Mouse (Mus musculus) layer of hippocampus, postnatal 25 days (tissue): ENCODE measurements around the gene Dpm3. TPM values are rescaled to one million over a fixed set of nuclear protein-coding genes. Genes with fewer than 3 reads are reported as not detected.
A peak's percentile ranks its signal among the peaks of the same experiment; 100 is the strongest.
"Not testable (repeated sequence)": the region's sequence is repeated elsewhere in the genome, so short reads cannot be mapped to it uniquely, and the experiment has no call there.

ENCODE experiments used
- DNase-seq, 2 experiments: peaks; one replicate each; pipeline ENCODE4 v3.0.0; 2022; ENCODE audit warnings: mixed read lengths in 2 of 2, low spot score in 1 of 2; ENCODE audit errors: extremely low spot score in 1 of 2
- total RNA-seq, 2 experiments: library from RNA; stranded (reverse); gene quantifications; 2 replicates each; pipeline ENCODE4 v1.2.3; 2021

Dpm3 gene
- 10 to 100 TPM; 51.1 to 71.0 TPM for total RNA-seq

DNA sequence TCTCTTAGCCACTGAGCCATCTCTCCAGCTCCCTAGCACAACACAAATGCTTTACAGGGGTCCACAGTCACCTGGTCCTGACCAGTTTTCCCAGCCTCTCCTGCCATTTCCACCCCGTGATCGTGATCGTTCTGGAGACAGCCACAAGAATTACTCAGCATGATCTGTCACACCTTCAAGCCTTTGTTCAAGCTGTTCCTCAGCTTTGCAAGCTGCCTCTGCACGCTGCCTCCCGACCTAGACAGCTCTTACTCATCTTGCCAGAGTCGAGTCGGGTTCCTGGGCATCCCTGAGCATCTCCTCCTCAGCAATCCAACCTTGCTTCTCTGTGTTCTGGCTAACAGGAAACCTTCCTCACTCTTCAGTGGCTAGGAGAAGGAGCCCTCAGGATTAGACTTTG is at the start of gene Dpm3:
Dpm3 (plus strand) TSS at position 283 of the 400 bp plus-strand sequence.
- DNase-seq, result no peak

DNA sequence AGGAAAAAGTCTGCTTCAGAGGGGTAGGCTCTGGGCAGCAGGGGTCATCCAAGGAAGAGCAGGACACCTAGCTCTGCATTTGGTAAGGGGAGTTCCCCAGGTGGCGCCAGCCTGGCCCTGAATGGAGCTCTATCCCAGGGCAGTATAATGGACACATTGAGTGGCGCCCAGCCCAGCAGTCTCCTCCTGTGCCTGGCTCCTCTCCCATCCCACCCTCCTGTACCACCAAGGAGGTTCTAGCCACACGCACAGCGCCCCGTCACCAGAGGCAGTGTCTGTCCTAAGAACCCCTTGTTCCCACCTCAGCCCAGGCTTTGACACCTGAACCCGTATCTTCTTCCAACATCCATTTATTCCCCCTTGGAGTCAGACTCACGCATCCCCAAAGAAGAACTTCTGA is 49.4 kb upstream of the Dpm3 start:
- no peak for DNase-seq

DNA sequence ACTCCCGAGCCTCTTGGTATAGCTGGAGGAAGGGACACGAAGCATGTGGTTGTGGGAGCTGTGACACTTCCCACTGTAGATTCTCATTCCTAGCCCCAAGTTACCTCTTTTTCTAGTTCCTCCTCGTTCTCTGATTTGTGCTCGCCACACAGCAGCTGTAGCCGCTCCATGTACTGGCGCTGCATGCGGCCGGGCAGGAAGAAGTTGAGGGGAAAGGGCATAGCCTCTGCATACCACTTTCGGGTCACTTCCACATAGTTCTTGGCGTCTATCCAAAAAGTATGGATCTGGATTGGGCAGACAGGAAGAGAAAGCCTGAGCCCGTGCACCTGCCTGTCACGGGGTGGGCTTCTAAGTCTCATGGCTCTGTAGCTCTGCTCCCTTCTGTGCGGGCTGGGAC is 49.0 kb upstream of the Dpm3 start:
- no peak for DNase-seq

DNA sequence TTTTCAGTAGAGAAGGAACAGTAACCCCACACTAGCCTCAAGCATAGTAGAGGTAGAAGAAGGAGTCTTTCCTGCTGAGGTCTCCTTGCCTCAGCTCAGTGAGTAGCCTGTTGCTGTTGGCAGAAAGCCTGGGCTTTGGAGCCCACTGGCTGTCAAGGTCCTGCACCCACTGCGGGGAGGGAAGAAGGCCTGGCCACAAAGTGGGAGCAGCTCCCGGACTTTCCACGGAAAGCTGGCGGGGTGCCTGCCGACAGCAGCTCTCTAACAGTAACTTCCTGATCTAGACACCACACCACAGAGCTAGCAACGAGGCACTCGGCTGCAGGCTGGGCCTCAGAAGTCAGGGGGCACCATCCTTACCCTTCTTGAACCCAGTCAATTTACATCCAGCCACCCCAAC is 48.4 kb upstream of the Dpm3 start:
- no peak for DNase-seq

DNA sequence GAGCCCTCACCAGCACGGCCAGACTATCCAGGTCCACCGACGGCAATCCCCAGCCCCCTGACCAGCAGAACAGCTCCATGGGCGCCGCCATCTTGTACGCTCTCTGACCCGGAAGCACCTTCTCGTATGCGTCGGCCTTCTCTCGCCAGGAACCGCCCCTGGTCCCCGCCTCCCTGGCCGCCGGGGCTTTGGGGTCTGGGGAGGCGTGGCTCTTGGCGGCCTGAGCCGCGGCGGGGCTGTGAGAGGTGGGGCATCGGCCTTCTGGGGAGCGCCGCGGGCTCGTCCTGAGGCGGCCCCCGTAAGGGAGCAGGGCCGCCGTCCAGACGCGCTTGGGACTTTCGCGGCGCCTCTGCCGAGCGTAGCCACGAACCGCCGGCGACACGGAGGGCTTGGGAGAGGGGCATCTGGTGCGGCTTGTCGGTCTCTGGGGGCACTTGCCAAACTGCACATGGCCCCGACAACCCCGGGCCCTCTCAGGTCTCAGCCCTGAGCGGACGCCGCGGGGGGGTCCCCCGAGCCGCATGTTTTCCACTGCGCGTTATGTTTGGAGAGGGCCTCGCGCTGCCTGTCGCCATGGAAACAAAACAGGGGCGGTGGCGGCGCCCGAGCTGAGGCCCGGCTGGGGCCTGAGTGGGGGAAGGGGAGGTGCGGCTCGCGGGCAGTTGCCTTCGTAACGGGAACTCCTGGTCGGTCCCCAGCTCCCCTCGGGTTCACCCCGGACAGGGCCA is 45.2 kb upstream of the Dpm3 start:
- DNase-seq, result peak; percentile 80 to 88

DNA sequence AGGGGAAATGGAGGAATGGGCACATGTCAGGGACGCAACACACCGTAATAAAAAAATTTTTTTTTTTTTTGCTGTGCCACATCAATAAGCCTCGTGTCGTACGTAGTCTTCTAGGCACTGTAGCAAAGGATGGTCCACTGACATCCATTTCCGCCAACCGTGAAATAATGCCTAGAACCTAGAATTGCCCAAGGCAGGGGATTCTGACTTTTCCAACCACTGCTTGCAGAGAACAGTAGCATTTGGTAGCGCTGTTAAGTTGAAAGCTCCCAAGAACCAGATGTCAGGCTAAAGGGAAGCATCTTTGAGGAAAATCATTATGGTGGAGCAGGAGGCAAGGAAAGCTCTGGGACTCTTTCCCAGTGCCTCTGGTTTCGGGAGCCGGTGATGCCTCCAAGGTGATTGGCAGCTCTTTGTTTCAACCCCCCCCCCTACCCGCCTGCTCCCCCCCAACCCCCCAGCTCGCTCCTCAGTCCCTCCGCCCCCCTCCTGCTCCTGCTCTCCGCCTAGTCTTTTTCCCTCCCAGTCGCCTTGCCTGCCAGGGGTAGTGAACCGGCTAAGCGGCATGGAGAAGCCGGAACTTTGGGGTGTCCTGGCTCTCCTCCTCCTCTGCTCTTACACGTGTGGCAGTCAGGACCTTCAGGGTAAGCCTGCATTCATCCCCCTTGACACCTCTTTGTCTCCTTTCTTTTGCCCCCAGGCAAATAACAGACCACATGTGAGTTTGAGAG is 44.3 kb upstream of the Dpm3 start, which contains the start of gene Thbs3:
Thbs3 (plus strand) TSS at position 500 of the 731 bp plus-strand sequence.
- DNase-seq, result no peak

DNA sequence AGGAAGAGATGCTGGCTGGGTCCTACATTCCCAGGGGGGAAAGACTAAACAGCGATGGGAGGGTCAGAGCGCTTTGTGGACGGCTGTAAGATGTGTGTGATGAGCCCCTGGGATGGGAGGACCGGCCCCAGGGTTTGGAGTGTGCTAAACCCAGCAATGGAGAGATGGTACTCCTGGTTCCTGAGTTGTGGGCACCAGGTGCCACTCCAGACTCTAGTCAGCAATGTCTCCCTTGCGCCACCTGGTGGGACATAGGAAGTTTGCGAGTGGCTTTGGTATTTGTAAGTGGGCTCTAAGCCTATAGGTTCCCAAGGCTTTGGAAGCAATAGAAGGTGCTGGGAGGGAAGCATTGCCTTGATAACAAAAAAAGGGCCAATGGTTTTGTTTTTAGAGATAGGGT is 43.3 kb upstream of the Dpm3 start:
- DNase-seq, result peak; percentile 75 to 87

DNA sequence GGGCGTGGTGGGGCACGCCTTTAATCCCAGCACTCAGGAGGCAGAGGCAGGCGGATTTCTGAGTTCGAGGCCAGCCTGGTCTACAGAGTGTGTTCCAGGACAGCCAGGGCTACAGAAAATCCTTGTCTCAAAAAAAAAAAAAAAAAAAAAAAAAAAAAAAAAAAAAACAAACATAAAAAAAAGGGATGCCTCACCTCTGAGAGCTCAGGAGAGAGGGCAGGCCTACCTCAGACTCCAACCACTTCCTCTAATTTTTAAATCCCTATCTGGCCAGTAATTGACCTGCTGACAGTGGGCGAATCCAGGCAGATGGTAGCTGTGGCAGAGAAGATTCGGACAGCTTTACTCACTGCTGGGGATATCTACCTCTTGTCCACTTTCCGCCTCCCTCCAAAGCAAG is 42.8 kb upstream of the Dpm3 start:
- not testable (repeated sequence) for DNase-seq

DNA sequence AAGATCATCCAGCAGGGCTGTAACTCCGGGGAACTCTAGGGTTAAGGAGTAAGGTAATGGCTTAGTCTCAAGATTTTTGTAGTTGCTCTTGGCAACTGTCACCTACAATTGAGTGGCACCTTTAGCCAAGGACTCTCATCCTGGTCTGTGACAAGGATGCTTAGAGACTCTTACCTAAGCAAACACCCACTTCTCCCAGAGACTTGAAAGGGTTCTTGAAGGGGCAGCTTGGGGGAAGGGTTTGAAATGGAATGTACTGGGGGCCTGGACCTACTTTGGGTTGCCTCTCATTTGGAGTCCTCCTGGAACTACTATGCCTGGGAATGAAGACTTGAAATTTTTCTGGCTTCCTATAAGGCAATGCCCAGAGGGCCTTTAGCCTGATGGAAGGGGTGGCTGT is 40.9 kb upstream of the Dpm3 start:
- DNase-seq, result no peak

DNA sequence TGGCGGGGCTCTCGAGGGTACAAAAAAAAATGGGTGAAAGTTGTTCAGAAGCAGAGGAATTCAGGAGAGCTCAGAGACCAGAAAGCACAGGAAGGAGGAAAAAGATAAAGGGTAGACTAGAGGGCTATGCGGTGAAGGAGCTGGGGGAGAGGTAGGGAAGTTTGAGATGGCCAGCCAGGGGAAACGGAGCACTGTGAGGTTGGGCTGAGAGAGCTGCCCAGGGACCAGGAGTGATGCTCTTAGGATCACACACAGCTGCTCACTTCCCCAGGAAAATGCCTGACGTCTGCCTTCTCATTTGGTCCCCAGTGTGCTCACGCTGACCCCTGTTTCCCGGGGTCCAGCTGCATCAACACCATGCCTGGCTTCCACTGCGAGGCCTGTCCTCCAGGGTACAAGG is 39.6 kb upstream of the Dpm3 start:
- no peak for DNase-seq

DNA sequence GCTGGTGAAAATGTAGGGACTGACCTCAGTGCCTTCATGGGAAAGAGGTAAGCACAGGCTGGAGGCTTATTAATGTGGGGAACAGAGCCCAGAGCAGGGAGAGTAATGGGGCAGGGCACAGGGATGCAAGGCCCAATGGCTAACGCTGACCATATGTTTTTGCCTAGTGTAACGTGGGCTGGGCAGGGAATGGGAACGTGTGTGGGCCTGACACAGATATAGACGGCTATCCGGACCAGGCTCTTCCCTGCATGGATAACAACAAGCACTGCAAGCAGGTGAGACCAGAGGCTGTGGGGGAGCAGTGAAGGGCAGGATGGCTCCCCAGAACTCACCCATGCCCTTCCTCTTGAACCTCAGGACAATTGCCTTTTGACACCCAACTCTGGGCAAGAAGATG is 38.0 kb upstream of the Dpm3 start:
- DNase-seq, result no peak

DNA sequence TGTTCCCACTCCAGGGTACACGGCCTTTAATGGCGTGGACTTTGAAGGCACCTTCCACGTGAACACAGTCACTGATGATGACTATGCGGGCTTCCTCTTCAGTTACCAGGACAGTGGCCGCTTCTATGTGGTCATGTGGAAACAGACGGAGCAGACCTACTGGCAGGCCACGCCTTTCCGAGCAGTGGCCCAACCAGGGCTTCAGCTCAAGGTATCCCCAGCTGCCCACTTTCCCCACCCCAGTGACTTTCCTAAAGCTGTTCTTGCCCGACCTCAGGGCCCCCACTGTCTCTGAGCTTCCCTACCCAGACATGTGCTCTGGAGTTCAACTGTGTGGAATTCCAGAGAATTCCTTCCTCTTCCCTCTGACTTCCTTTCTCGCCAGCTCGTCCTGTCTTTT is 34.4 kb upstream of the Dpm3 start:
- no peak for DNase-seq

DNA sequence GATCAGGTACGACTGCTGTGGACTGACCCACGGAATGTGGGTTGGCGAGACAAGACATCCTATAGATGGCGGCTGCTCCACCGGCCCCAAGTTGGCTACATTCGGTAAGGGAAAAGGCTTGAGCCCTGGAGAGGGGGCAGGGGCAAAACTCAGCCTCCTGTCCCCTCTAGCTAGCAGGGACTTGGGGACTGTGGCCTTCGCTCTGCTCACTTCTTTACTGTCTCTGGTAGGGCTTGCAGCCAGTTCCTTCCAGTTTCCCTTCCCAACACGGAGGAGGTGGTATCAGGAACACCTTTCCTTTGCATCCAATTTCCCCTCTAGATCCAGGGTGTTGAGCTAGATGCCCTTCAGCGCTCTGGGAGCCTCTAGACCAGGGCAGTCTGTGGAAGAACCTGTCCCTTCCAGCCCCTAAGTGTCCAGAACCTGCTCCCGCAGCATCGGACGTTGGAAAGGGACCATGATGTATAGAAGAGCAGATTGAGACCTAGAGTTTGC is 33.8 kb upstream of the Dpm3 start:
- DNase-seq, result no peak

DNA sequence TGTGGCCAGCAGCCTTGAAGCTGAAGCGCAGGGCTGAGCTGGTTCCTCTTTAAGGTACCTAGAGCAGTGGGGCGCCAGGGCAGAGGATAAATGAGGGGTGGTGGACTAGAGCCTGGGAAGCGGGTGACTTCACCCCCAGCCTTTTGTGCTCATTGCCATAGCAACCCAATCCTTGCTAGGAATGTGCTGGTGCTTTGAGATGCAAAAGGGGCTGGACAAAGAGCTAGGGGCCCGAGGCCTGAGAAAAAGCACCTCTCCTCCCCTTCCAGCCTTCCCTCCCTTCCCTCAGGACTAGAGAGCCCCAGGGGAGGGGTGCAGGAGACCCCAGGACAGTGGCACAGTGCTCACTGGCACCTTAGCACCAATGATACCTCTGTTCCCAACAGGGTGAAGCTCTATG is 33.2 kb upstream of the Dpm3 start:
- DNase-seq, result no peak

DNA sequence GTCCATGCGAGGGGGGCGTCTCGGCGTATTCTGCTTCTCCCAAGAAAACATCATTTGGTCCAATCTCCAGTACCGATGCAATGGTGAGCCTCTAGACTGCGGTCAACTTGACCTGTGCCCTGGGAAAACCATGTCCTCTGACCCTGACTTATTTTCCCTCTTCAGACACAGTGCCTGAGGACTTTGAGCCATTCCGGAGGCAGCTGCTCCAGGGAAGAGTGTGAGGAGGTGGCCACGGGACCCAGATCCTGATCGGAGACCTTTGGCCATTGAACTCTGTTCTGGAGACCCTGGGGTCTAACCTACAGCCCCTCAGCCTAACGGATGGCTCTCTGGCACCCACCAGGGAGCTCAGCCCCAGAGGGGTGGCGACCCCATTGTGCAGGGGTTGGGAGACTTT is 32.8 kb upstream of the Dpm3 start:
- no peak for DNase-seq

DNA sequence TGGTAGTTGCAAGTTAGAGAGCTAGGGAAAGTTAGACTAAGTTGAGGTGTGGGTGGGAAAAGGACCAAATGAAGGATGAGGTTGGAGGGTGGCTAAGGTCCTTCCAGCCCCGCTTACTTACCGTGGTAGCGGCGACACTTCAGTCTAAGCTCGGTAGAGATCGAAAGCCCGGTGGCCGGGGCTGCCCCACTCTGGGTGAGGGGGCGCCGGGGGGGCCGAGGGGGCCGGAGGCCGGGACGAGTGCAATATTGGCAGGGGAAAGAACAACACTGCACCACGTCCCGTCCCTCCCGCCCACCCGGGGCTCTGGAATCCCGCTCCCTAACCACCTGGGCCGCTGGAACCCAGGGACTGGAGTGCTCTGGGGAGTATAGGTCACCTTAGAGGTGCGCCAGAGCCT is 32.3 kb upstream of the Dpm3 start, which contains the start of gene Mtx1:
Mtx1 (minus strand) TSS at position 189 of the 400 bp plus-strand sequence.
- no peak for DNase-seq

DNA sequence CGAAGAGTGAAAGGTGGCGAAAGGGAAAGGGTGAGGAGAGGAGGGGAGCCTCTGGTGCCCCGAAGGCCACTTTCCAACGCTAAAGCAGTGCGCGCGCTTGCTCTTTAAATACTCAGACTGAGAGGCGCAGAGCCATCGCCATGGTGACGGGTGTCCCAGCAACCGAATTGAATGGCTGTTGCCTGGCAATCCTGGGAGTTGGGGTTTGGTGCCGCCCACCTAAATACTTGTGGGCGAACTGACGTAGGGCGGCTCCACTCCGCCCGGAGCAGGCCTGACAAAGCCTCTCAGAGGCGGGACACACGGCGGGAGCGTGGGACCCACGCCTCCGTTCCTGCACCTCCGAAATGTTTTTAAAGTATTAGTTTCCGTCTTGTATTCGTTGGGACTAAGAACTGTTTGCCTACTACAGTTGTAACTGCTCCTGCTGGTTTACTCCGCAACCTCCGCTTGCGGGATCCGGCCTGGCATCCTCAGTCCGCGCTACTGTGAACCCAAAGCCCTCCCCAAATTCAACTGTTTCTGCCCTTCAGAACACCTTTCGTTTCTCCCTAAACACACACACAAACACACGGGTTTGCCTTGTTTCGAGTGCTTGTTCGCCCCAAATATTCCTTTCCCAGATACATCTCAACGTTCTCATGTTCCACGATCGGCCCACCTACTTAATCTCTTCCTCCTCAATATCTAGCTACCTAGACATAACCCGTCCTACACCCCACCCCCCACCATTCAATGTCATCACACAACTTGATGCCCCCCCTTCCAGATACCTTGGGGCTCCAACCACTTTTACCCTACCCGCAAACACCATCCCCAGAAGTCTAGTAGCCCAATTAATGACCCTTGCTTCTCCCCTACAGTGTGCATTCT is 31.6 kb upstream of the Dpm3 start:
- peak; percentile 74 to 80 for DNase-seq

DNA sequence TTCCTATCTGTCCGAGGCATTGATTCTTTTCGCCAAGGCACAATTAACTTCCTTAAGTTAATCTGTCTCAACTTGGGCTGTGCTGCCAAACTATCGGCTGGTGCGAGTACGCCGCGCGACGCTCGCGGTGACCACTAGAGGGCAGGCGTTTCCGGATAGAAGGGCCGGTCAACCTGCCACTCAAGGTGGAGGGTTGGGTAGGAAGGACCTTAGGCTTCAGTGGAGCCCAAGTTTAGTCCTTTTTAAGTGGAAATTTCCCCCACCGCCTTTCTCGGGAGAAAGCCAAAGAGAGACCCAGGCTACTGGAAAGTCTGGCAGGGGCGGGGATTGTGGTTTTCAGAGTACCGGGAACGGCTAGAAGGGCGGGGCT is 31.0 kb upstream of the Dpm3 start:
- peak; percentile 77 to 92 for DNase-seq

DNA sequence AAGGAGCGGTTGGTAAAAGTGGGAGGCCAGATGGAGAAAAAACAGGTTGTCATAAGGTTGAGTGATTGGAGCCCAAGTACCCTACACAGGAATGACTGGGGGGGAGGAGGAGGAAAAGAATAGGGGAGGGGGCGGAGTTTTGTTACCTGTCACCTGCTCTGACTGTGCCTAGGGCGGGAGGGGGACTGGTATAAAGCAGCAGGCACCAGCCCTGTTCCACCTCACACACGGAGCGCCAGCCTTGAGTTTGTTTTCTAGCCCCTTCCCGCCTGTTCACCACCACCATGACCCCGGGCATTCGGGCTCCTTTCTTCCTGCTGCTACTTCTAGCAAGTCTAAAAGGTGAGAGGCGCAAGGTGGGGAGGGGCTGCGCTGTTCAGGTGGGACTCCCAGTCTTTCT is 30.3 kb upstream of the Dpm3 start, which contains the start of gene Muc1:
Muc1 (plus strand) TSS at position 222 of the 400 bp plus-strand sequence.
- DNase-seq, result no peak

DNA sequence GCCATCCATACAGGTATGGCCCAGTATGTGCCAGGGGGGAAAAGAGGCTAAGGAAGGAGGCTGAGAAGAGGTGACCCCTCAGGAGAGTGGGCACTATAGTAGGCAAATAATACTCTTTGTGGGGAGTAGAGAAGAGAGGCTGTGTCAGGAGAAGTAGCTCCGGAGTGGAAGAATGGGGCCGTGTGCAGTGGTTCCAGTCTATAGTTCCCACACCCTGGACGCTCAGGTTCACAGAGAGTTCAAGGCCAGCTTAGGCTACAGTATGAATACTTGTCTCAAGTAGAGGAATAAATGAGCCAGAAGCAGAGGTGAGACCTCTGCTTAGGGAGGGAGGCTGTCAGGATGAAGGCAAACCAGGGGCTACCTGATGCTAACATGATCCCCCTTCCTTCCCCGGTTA is 29.9 kb upstream of the Dpm3 start:
- DNase-seq, result no peak

DNA sequence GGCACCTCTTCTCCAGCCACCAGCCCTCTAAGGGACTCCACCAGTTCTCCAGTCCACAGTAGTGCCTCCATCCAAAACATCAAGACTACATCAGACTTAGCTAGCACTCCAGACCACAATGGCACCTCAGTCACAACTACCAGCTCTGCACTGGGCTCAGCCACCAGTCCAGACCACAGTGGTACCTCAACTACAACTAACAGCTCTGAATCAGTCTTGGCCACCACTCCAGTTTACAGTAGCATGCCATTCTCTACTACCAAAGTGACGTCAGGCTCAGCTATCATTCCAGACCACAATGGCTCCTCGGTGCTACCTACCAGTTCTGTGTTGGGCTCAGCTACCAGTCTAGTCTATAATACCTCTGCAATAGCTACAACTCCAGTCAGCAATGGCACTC is 28.6 kb upstream of the Dpm3 start:
- DNase-seq, result no peak
